ENCODE assay signal across 7 mouse cellular contexts in the genomic region with DNA sequence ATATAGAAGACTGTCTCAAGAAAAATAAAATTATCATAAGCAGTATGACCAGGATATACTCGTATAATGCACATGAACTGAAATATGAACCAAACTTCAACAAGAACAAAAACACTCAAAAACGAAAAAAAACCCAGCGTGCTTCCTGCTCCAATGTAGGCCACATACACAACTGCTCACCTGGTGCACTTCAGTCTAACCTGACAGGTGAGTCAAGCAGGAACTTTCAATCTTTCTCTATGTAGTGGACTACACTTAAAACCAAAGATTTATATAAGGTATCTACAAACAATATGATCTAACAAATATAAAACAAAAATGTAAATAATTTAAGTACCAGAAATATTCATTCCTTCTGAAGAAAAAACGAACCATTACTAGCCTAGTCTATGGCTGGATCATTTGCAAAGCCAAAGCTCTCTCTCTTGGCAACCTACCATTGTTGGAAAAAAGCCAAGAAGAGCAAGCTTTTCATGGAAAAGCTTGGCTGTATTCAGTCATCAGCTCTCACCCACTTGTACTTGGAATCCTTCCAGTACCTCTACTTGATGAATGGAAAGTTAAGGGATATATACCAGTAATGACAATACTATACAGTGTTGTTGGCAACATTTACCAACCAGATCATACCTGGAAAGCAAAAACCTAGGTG. TPM values are rescaled to one million over a fixed set of nuclear protein-coding genes. Genes with fewer than 3 reads are reported as not detected.
DNase-seq lines count a peak whose midpoint lies in the region; ATAC-seq and TF ChIP-seq lines count a peak whose summit lies in the region.

No protein-coding gene starts in this region.

- no peak overlapping the region for H3K9ac ChIP-seq in forebrain, postnatal 0 days
- H3K9ac ChIP-seq in stomach, embryonic 14.5 days (replicated peaks; ENCODE audit: low read depth, low read length), result no peak overlapping the region

- 72% methylated on average over 4 of the region's 4 CpGs for WGBS in forebrain, postnatal 0 days
- WGBS in stomach, embryonic 14.5 days, result 82% methylated on average over 4 of the region's 4 CpGs

- intact Hi-C loops in left cerebral cortex, postnatal 36 days (cut with DNase I), result no loop called here

- no peaks in the 10 kb centered on the region for H3K9me3 ChIP-seq in forebrain, postnatal 0 days (ENCODE audit: low read length)
- H3K9me3 ChIP-seq in stomach, embryonic 14.5 days (ENCODE audit: control insufficient read depth, low read depth, low read length), result no peaks in the 10 kb centered on the region

- peak; percentile 70 for DNase-seq in left cerebral cortex, adult 11 months (ENCODE audit: low spot score)
- DNase-seq in left cerebral cortex, postnatal 36 days (ENCODE audit: low spot score in 2 of 2), result no peak
- DNase-seq in cerebellum, adult 11 months, result peak; percentile 50
- peak; percentile 80 for DNase-seq in forebrain, postnatal 0 days
- DNase-seq in layer of hippocampus, postnatal 36 days, result peak; percentile 15 to 30
- DNase-seq in yolk sac, embryonic 10.5 days (ENCODE audit: low spot score), result no peak

- H3K27ac ChIP-seq in forebrain, postnatal 0 days (ENCODE audit: low read depth, low read length), result no peak overlapping the region
- no peak overlapping the region for H3K27ac ChIP-seq in stomach, embryonic 14.5 days (ENCODE audit: low read length)

- no peak for TF ChIP-seq CTCF in forebrain, postnatal 0 days (IDR thresholded peaks at IDR 0.05; ENCODE audit: low read depth)

- H3K4me1 ChIP-seq in forebrain, postnatal 0 days (ENCODE audit: insufficient read depth), result peaks cover 8% of the 10 kb centered on the region
- no peaks in the 10 kb centered on the region for H3K4me1 ChIP-seq in stomach, embryonic 14.5 days (ENCODE audit: control insufficient read depth, insufficient read depth, low read length)

- ATAC-seq in forebrain, postnatal 0 days, result peak; percentile 29; the same call in 1 of the 2 replicates
- ATAC-seq in stomach, embryonic 14.5 days (ENCODE audit: insufficient number of reproducible peaks, insufficient read depth, low FRiP score, low read depth), result peak; percentile 10; the same call in 1 of the 2 replicates

- H3K27me3 ChIP-seq in forebrain, postnatal 0 days (ENCODE audit: insufficient read depth, low read length), result no peaks in the 10 kb centered on the region
- H3K27me3 ChIP-seq in stomach, embryonic 14.5 days (ENCODE audit: control insufficient read depth, insufficient read depth, low read length), result no peaks in the 10 kb centered on the region

- no peaks in the 10 kb centered on the region for H3K36me3 ChIP-seq in forebrain, postnatal 0 days (ENCODE audit: insufficient read depth)
- H3K36me3 ChIP-seq in stomach, embryonic 14.5 days (ENCODE audit: control insufficient read depth, insufficient read depth, low read length), result no peaks in the 10 kb centered on the region

- H3K4me2 ChIP-seq in forebrain, postnatal 0 days (ENCODE audit: low read depth), result no peak overlapping the region
- no peak overlapping the region for H3K4me2 ChIP-seq in stomach, embryonic 14.5 days (replicated peaks; ENCODE audit: low read depth, low read length)

- no peak overlapping the region for H3K4me3 ChIP-seq in forebrain, postnatal 0 days (ENCODE audit: low read depth, low read length)
- H3K4me3 ChIP-seq in stomach, embryonic 14.5 days (ENCODE audit: low read depth, low read length), result no peak overlapping the region

RNA-seq across cellular contexts. Expression of a gene that starts 53.4 kb away (rescaled TPM):
- total RNA-seq in left cerebral cortex, postnatal 36 days (2021), result 10 to 100 TPM; 76.3 to 97.8 TPM
- 42.5 and 59.6 TPM in 2 replicates for total RNA-seq in forebrain, postnatal 0 days (2014; rRNA removed)
- polyA plus RNA-seq in forebrain, postnatal 0 days (2015; fragmentation: Nextera tagmentation; extraction: Ambion mirVana), result 18.5 and 31.4 TPM in 2 replicates
- 10 to 100 TPM; 77.3 to 96.4 TPM for total RNA-seq in layer of hippocampus, postnatal 36 days (2021)
- polyA plus RNA-seq in stomach, embryonic 14.5 days (2014; fragmentation: Nextera tagmentation; extraction: Ambion mirVana), result 53.6 and 65.3 TPM in 2 replicates

Comparison
In these comparisons a context has a peak if more than half of its experiments do, and no peak if none do; other contexts are left out.
1. DNase-seq: peak in left cerebral cortex, adult 11 months (single experiment), cerebellum, adult 11 months (single experiment), forebrain, postnatal 0 days (single experiment) and layer of hippocampus, postnatal 36 days (2 of 2); none in left cerebral cortex, postnatal 36 days (0 of 2) and yolk sac, embryonic 10.5 days (single experiment).